20 mouse cellular contexts compared by ENCODE assay signal in genomic region chr9:43389491-43390083, GRCm38 (mm10).
DNase-seq lines count a peak whose midpoint lies in the region; ATAC-seq lines count a peak whose summit lies in the region.
"Had no signal": no experiment of that assay in that cellular context is flagged by ENCODE, and none has a peak within 500 bp of the region (broad histone marks: within the 10 kb centered on the region; RNA-seq: fewer than 3 reads in every experiment).

No protein-coding gene starts in this region.

- no peaks in the 10 kb centered on the region for H3K9me3 ChIP-seq in neural tube, embryonic 11.5 days (ENCODE audit: control insufficient read depth, low read length)
- no peaks in the 10 kb centered on the region for H3K9me3 ChIP-seq in forebrain, embryonic 16.5 days (ENCODE audit: control insufficient read depth, low read length)
- H3K9me3 ChIP-seq in neural tube, embryonic 15.5 days (replicated peaks): no peaks in the 10 kb centered on the region
- H3K9me3 ChIP-seq: embryonic facial prominence, embryonic 13.5 days had no signal

- no peak overlapping the region for H3K27ac ChIP-seq in neural tube, embryonic 11.5 days (ENCODE audit: low read depth, low read length)
- H3K27ac ChIP-seq in forebrain, embryonic 16.5 days (ENCODE audit: low read length): no peak overlapping the region
- peak overlapping the region; percentile 54; the same call in 1 of the 2 replicates for H3K27ac ChIP-seq in neural tube, embryonic 15.5 days (replicated peaks)
- H3K27ac ChIP-seq: embryonic facial prominence, embryonic 13.5 days; limb, embryonic 15.5 days had no signal

- no peak overlapping the region for H3K9ac ChIP-seq in neural tube, embryonic 11.5 days (ENCODE audit: low read length)
- H3K9ac ChIP-seq in forebrain, embryonic 16.5 days (replicated peaks; ENCODE audit: low read depth, low read length): no peak overlapping the region
- H3K9ac ChIP-seq in neural tube, embryonic 15.5 days (replicated peaks): no peak overlapping the region
- H3K9ac ChIP-seq: embryonic facial prominence, embryonic 13.5 days; limb, embryonic 15.5 days had no signal

- H3K27me3 ChIP-seq in neural tube, embryonic 11.5 days (ENCODE audit: control insufficient read depth, insufficient read depth, low read length): no peaks in the 10 kb centered on the region
- no peaks in the 10 kb centered on the region for H3K27me3 ChIP-seq in forebrain, embryonic 16.5 days (replicated peaks; ENCODE audit: control insufficient read depth, insufficient read depth, low read length)
- H3K27me3 ChIP-seq in neural tube, embryonic 15.5 days (replicated peaks): 0 out of 2 replicates have a peak, but pooled peaks cover 4% of the 10 kb centered on the region
- H3K27me3 ChIP-seq: embryonic facial prominence, embryonic 13.5 days; limb, embryonic 15.5 days had no signal

- DNase-seq in neural tube, embryonic 11.5 days (ENCODE audit: low spot score): peak; percentile 30
- no peak for DNase-seq in neural tube, embryonic 10.5 days (ENCODE audit: extremely low spot score, low spot score)
- DNase-seq in mesoderm, embryonic 11.5 days (ENCODE audit: low read depth, low spot score): peak; percentile 20
- DNase-seq in lung, postnatal 25 days (ENCODE audit: low spot score): no peak
- no peak for DNase-seq in kidney, adult 9 months
- DNase-seq: adrenal gland, adult 8-10 months; cerebellum, adult 18-20 months; gastrocnemius, postnatal 10 days; heart, adult 18-20 months; heart, postnatal 4 days; kidney, adult 11 months; kidney, postnatal 36 days; lung, adult 18-20 months; lung, postnatal 36 days; right cerebral cortex, adult 18-20 months; thymus, postnatal 4 days had no signal

- no peak overlapping the region for H3K4me3 ChIP-seq in neural tube, embryonic 11.5 days (ENCODE audit: low read depth, low read length)
- H3K4me3 ChIP-seq in forebrain, embryonic 16.5 days (replicated peaks; ENCODE audit: low read length): no peak overlapping the region
- H3K4me3 ChIP-seq in neural tube, embryonic 15.5 days (replicated peaks): no peak overlapping the region
- H3K4me3 ChIP-seq: embryonic facial prominence, embryonic 13.5 days; limb, embryonic 15.5 days had no signal

- 26% methylated on average over 9 of the region's 9 CpGs for WGBS in neural tube, embryonic 11.5 days
- WGBS in forebrain, embryonic 16.5 days: 15% methylated on average over 9 of the region's 9 CpGs
- WGBS in neural tube, embryonic 15.5 days: 11% methylated on average over 9 of the region's 9 CpGs

- H3K36me3 ChIP-seq in neural tube, embryonic 11.5 days (ENCODE audit: control insufficient read depth, insufficient read depth, low read length): no peaks in the 10 kb centered on the region
- H3K36me3 ChIP-seq in forebrain, embryonic 16.5 days (ENCODE audit: control insufficient read depth, insufficient read depth): no peaks in the 10 kb centered on the region
- H3K36me3 ChIP-seq in neural tube, embryonic 15.5 days: no peaks in the 10 kb centered on the region
- H3K36me3 ChIP-seq: embryonic facial prominence, embryonic 13.5 days; limb, embryonic 15.5 days had no signal

- ATAC-seq in neural tube, embryonic 11.5 days (ENCODE audit: insufficient read depth, low FRiP score, low TSS enrichment): 0 out of 2 replicates have a peak, but pooled peaks have one; percentile 31
- ATAC-seq in forebrain, embryonic 16.5 days: peak; percentile 36; the same call in 1 of the 2 replicates
- ATAC-seq in neural tube, embryonic 15.5 days (ENCODE audit: low FRiP score): peak; percentile 59; the same call in 1 of the 2 replicates

- no peaks in the 10 kb centered on the region for H3K4me1 ChIP-seq in neural tube, embryonic 11.5 days (ENCODE audit: control insufficient read depth, insufficient read depth, low read length)
- peaks cover 4% of the 10 kb centered on the region; the same call in 1 of the 2 replicates for H3K4me1 ChIP-seq in forebrain, embryonic 16.5 days (replicated peaks; ENCODE audit: control insufficient read depth, insufficient read depth, low read length)
- peaks cover 12% of the 10 kb centered on the region for H3K4me1 ChIP-seq in neural tube, embryonic 15.5 days
- H3K4me1 ChIP-seq: limb, embryonic 15.5 days had no signal

- H3K4me2 ChIP-seq in neural tube, embryonic 11.5 days (ENCODE audit: low read depth): no peak overlapping the region
- no peak overlapping the region for H3K4me2 ChIP-seq in forebrain, embryonic 16.5 days (ENCODE audit: low read length)
- no peak overlapping the region for H3K4me2 ChIP-seq in neural tube, embryonic 15.5 days
- H3K4me2 ChIP-seq: embryonic facial prominence, embryonic 13.5 days; limb, embryonic 15.5 days had no signal

Comparison
In these comparisons a context has a peak if more than half of its experiments do, and no peak if none do; other contexts are left out.
1. DNase-seq: peak in neural tube, embryonic 11.5 days (single experiment) and mesoderm, embryonic 11.5 days (single experiment); none in neural tube, embryonic 10.5 days (single experiment), lung, postnatal 25 days (single experiment) and kidney, adult 9 months (single experiment).
2. Peak in every context shown above with its lines, with median percentiles within 50 percentile points of each other: ATAC-seq.